Mouse (Mus musculus) retina, postnatal 7 days (tissue): ENCODE results near the gene Myo15b.

Experiments
- DNase-seq: peaks from one replicate; pipeline ENCODE4 v3.0.0-alpha.2; 2012; ENCODE audit warnings: low read depth, low spot score

Myo15b gene

DNA sequence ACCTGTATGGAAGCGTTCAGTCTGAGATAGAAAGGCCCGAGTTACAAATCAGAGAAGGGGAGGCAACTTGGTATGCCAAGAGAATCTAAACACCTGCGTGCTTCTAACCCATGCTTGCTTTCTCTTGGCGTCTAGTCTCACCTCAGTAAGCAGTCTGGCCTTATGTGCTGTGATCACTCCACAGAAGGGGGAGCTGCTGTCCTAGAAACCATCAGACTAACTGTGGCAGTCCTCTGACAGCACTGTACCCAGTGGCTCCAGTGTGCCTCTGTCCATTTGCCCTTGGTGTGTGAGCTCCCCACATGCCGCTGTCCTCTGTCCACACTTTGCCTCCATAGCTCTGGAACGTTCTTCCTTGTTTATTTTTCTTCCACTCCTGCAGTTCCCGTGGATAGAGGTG lies 83.8 kb downstream of the Myo15b start:
- DNase-seq = no peak
